Mouse (Mus musculus) forebrain, embryonic 11.5 days (tissue): ENCODE data around the gene Nelfb. TPM values are rescaled to one million over a fixed set of nuclear protein-coding genes. Genes with fewer than 3 reads are reported as not detected.

Experiments used
- ATAC-seq: fragments of 200-750 bp; cut with Nextera tagmentation; replicated peaks from 2 replicates; pipeline ENCODE4 v1.8.0; 2017; ENCODE audit warnings: moderate TSS enrichment; ENCODE audit not compliant: low FRiP score
- DNase-seq: peaks from one replicate; pipeline ENCODE4 v3.0.0-alpha.2; 2017; ENCODE audit warnings: low spot score
- H3K27ac ChIP-seq: fragments of 300-500 bp; sonication (generic); 2 replicates; pipeline ENCODE4 v1.5.1; 2014; ENCODE audit warnings: low read depth, low read length
- H3K27me3 ChIP-seq: fragments of 300-500 bp; sonication (generic); 2 replicates; pipeline ENCODE4 v1.6.1; 2014; ENCODE audit warnings: mild to moderate bottlenecking, low read length, mixed read lengths; ENCODE audit not compliant: control insufficient read depth, insufficient read depth
- H3K36me3 ChIP-seq: fragments of 300-500 bp; sonication (generic); 2 replicates; pipeline ENCODE4 v1.6.1; 2014; ENCODE audit warnings: mild to moderate bottlenecking, low read length, moderate library complexity, mixed read lengths; ENCODE audit not compliant: control insufficient read depth, insufficient read depth
- H3K4me1 ChIP-seq: fragments of 300-500 bp; sonication (generic); replicated peaks from 2 replicates; pipeline ENCODE4 v1.6.1; 2014; ENCODE audit warnings: low read length, mixed read lengths; ENCODE audit not compliant: control insufficient read depth, insufficient read depth
- H3K4me2 ChIP-seq: fragments of 300-500 bp; sonication (generic); 2 replicates; pipeline ENCODE4 v1.6.1; 2014; ENCODE audit warnings: low read depth, mild to moderate bottlenecking, low read length, moderate library complexity, mixed read lengths; ENCODE audit not compliant: severe bottlenecking
- H3K4me3 ChIP-seq: fragments of 300-500 bp; sonication (generic); 2 replicates; pipeline ENCODE4 v1.5.1; 2014; ENCODE audit warnings: low read depth, low read length
- H3K9ac ChIP-seq: fragments of 300-500 bp; sonication (generic); 2 replicates; pipeline ENCODE4 v1.6.1; 2014; ENCODE audit warnings: low read length
- H3K9me3 ChIP-seq: fragments of 300-500 bp; sonication (generic); 2 replicates; pipeline ENCODE4 v1.6.1; 2016; ENCODE audit warnings: low read length, mixed read lengths; ENCODE audit not compliant: control insufficient read depth
- WGBS: fragments of 180-500 bp; shearing (Covaris S2); extraction: QIAGEN DNeasy Blood & Tissue Kit; methylation state at CpG from one replicate; pipeline ENCODE4 v1.1.7; 2014; 5-methylcytosine and 5-hydroxymethylcytosine counted together
- polyA plus RNA-seq: library from polyadenylated mRNA; unstranded; fragments of >200 nt; fragmentation: Nextera tagmentation; extraction: Ambion mirVana; gene quantifications from 2 replicates; pipeline ENCODE4 v1.2.1, GENCODE M21; 2014

The Nelfb gene
- polyA plus RNA-seq, 1 experiment from 2014 or later, result 110 TPM

- Histone ChIP-seq H3K27ac (no peak overlapping the region), H3K36me3 (no peaks in the 10 kb centered on the region; the same call in 1 of the 2 replicates), H3K9me3 (no peaks in the 10 kb centered on the region), H3K4me1 (no peaks in the 10 kb centered on the region; the same call in 1 of the 2 replicates), H3K4me3 (no peak overlapping the region; the same call in 1 of the 2 replicates), H3K9ac (no peak overlapping the region), H3K4me2 (0 out of 2 replicates have a peak overlapping the region, but pooled peaks have one; percentile 97), H3K27me3 (peaks cover 6% of the 10 kb centered on the region; the same call in 1 of the 2 replicates)
- ATAC-seq (no peak), DNase-seq (no peak)
- 77% methylated on average over 8 of the region's 8 CpGs for WGBS
Measured at GRCm38 (mm10) chr2:25243342-25243741, 32.1 kb upstream of the Nelfb start.

GRCm38 (mm10) chr2:25242101-25242506, 30.8 kb upstream of the Nelfb start, which contains the start of the genes Rnf208 and Cysrt1:
TSS of gene Rnf208 (plus strand) at chr2:25242255.
TSS of gene Cysrt1 (minus strand) at chr2:25242452.
- Histone ChIP-seq H3K9me3 (no peaks in the 10 kb centered on the region), H3K27ac (no peak within 1 kb of the TSS), H3K4me2 (peak within 1 kb of the TSS; percentile 97), H3K4me1 (no peaks in the 10 kb centered on the region; the same call in 1 of the 2 replicates), H3K36me3 (no peaks in the 10 kb centered on the region), H3K4me3 (peak within 1 kb of the TSS; percentile 63), H3K27me3 (peaks cover 6% of the 10 kb centered on the region; the same call in 1 of the 2 replicates), H3K9ac (peak within 1 kb of the TSS; percentile 75)
- ATAC-seq (peak; percentile 53; the same call in 1 of the 2 replicates), DNase-seq (peak; percentile 67)
- WGBS, result under 1% methylated on average over 46 of the region's 59 CpGs

GRCm38 (mm10) chr2:25241438-25241775, 30.1 kb upstream of the Nelfb start:
- DNase-seq (no peak), ATAC-seq (peak; percentile 43)
- Histone ChIP-seq H3K27ac (no peak overlapping the region), H3K9me3 (no peaks in the 10 kb centered on the region), H3K27me3 (peaks cover 6% of the 10 kb centered on the region; the same call in 1 of the 2 replicates), H3K36me3 (no peaks in the 10 kb centered on the region), H3K9ac (no peak overlapping the region), H3K4me3 (peak overlapping the region; percentile 63), H3K4me2 (peak overlapping the region; percentile 97), H3K4me1 (no peaks in the 10 kb centered on the region; the same call in 1 of the 2 replicates)
- 14% methylated on average over 6 of the region's 6 CpGs for WGBS

DNA sequence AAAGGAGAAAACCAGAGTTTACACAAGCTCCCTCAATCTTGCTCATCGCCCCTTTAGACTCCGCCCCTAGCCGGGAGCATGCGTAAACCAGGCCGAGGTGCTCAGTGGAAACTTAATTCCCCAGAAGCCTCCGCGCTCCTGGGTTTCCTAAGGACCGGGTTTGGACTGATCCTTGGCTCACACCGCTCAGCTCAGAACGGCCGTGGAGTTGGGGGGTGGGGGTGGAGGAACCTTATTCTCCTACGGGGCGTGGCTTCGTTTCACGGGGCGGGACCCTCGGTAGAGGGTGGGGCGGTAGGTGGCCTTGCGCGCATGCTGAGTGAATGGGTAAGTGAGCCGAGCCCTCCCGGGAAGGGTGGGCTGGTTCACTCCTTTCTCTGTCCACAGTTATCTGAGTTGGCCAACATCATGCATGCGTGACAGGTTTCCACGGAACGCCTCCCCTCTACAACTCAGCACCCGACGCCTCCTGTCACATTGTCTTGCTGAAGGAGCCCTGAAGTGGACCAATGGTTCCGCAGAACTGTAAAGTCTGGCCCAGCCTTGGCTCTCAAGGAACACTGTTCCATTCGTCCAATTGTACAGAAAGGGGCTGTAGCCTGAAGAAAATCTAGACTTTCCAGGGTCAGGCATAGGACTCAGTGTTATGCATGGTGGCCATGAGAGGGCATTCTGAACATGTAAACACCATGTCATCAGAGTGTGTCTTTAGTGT, 29.6 kb upstream of the Nelfb start:
- DNase-seq, result peak; percentile 82
- H3K27me3 ChIP-seq, result peaks cover 6% of the 10 kb centered on the region; the same call in 1 of the 2 replicates
- no peak overlapping the region for H3K27ac ChIP-seq

DNA sequence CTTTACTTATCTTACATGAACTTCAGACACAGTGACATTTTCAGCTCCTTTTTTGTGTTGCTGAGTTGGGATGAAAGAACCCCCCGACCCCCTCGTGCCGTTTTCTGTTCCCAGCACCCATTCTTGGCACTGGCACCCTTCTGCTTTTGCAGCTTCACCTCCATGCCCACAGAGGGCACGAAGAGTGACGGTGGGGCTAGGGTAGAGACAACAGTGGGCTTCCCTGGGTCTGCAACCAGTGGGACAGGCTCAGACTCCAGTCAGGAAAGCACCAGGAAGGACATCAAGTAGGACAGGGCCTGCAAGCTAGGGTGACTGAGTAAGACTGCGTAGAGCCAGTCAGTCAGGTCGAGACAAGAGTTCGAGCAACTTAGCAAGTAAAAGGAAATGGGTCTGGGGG, 29.0 kb upstream of the Nelfb start:
- H3K4me3 ChIP-seq, result no peak overlapping the region
- H3K9ac ChIP-seq, result 0 out of 2 replicates have a peak overlapping the region, but pooled peaks have one; percentile 43
- no peaks in the 10 kb centered on the region for H3K9me3 ChIP-seq
- peaks cover 6% of the 10 kb centered on the region; the same call in 1 of the 2 replicates for H3K27me3 ChIP-seq
- no peaks in the 10 kb centered on the region; the same call in 1 of the 2 replicates for H3K4me1 ChIP-seq
- WGBS, result 49% methylated on average over 8 of the region's 8 CpGs
- ATAC-seq (peak; percentile 10), DNase-seq (no peak)
- H3K27ac ChIP-seq, result no peak overlapping the region
- peak overlapping the region; percentile 97 for H3K4me2 ChIP-seq
- H3K36me3 ChIP-seq, result no peaks in the 10 kb centered on the region

More for the DNA sequence above, 29.6 kb upstream of the Nelfb start:
- Histone ChIP-seq H3K9me3 (no peaks in the 10 kb centered on the region), H3K36me3 (no peaks in the 10 kb centered on the region), H3K9ac (peak overlapping the region; percentile 43; the same call in 1 of the 2 replicates), H3K4me2 (peak overlapping the region; percentile 97), H3K4me3 (peak overlapping the region; percentile 28), H3K4me1 (no peaks in the 10 kb centered on the region; the same call in 1 of the 2 replicates)
- ATAC-seq, result peak; percentile 72
- 1% methylated on average over 29 of the region's 29 CpGs for WGBS

DNA sequence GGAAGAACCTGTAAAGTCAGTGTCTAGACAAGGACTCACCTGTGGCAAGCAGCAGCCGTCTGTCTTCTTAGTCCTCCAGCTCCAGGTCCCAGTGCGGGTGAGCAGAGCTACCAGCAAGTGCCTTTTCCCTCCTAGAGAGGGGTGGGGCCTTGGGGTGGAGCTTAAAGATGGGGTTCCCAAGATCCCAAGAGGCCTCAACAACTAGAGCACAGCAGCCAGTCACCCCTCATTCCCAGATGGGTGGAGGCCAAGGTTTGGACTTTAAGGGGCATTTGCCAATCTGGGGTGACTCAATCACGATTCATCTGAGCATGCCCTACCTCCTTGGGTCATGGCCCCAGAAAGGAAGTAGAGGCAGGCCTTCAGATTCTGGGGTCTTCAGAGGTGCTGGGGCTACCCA, 28.5 kb upstream of the Nelfb start:
- no peak for DNase-seq
- no peak overlapping the region for H3K4me3 ChIP-seq

DNA sequence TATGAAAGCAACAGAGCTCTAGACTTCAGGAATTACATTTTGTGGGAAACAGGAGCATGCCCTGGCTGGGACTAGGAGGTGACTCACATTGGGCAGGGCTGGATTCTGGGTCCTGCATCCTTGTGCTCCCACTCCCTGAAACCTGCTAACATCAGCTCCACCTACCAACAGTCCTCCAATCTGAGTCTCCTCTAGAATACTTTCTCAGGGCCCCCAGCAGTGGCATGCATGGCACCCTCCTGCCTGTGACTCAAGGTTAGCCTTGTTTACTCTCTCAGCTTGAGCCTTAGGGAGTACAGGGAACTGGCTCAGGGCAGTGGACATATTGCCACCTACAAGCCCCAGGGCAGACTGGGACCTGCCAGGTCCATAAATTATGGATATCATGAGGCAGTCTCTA, 26.8 kb upstream of the Nelfb start:
- Histone ChIP-seq H3K9me3 (no peaks in the 10 kb centered on the region), H3K4me1 (no peaks in the 10 kb centered on the region; the same call in 1 of the 2 replicates), H3K4me3 (no peak overlapping the region), H3K9ac (no peak overlapping the region; the same call in 1 of the 2 replicates), H3K27ac (no peak overlapping the region), H3K4me2 (no peak overlapping the region), H3K36me3 (no peaks in the 10 kb centered on the region), H3K27me3 (peaks cover 6% of the 10 kb centered on the region; the same call in 1 of the 2 replicates)
- no peak for DNase-seq
- no peak for ATAC-seq

More for the DNA sequence above, 28.5 kb upstream of the Nelfb start:
- WGBS, result 85% methylated on average over 3 of the region's 3 CpGs
- Histone ChIP-seq H3K9me3 (no peaks in the 10 kb centered on the region), H3K4me1 (no peaks in the 10 kb centered on the region; the same call in 1 of the 2 replicates), H3K36me3 (no peaks in the 10 kb centered on the region), H3K27me3 (peaks cover 6% of the 10 kb centered on the region; the same call in 1 of the 2 replicates), H3K4me2 (no peak overlapping the region), H3K9ac (no peak overlapping the region), H3K27ac (no peak overlapping the region)
- ATAC-seq, result no peak

- Histone ChIP-seq H3K36me3 (no peaks in the 10 kb centered on the region), H3K9ac (no peak overlapping the region), H3K27ac (no peak overlapping the region), H3K4me3 (no peak overlapping the region), H3K4me2 (no peak overlapping the region), H3K9me3 (no peaks in the 10 kb centered on the region), H3K4me1 (no peaks in the 10 kb centered on the region; the same call in 1 of the 2 replicates), H3K27me3 (peaks cover 6% of the 10 kb centered on the region; the same call in 1 of the 2 replicates)
- 69% methylated on average over 4 of the region's 4 CpGs for WGBS
- no peak for DNase-seq
- no peak for ATAC-seq
Measured at GRCm38 (mm10) chr2:25237522-25237921, 26.2 kb upstream of the Nelfb start.
